Mouse (Mus musculus) thymus, adult 2 months (tissue): Measurements from ENCODE around the gene Sestd1.

Source experiments
- CTCF ChIP-seq: fragments of 200-500 bp; IDR thresholded peaks from 2 replicates; pipeline ENCODE4 v1.5.1; 2012; ENCODE audit warnings: mild to moderate bottlenecking, control low read depth, low read length, moderate library complexity, borderline replicate concordance; ENCODE audit not compliant: control insufficient read depth, poor library complexity, insufficient read depth; ENCODE audit errors: extremely low read depth
- POLR2A ChIP-seq: fragments of 200-500 bp; IDR thresholded peaks from 2 replicates; pipeline ENCODE4 v1.6.1; 2012; ENCODE audit warnings: mild to moderate bottlenecking, low read length, control low read depth, moderate library complexity; ENCODE audit not compliant: control insufficient read depth, poor library complexity, insufficient read depth; ENCODE audit errors: extremely low read depth

DNA sequence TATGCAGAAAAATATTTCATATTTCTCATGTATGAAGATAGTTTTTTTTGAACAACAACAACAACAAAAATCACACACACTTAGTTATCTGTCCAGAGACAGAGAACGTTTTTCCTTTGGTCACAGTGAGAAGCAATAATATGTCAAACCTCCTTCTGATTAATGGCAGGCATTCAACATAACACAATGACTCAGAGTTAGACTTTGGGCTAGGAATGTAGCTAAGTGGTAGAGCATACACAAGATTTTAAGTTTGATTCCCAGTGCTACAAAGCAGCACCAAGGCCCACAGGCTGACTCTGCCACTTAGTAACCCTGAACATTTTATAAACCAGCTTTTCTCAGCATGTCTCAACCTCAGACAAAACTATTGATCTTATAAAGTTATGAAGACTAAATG, 145.5 kb downstream of the Sestd1 start:
- TF ChIP-seq POLR2A, result no peak
- TF ChIP-seq CTCF, result no peak
